Mouse (Mus musculus): ENCODE data around the gene Rin3.

DNA sequence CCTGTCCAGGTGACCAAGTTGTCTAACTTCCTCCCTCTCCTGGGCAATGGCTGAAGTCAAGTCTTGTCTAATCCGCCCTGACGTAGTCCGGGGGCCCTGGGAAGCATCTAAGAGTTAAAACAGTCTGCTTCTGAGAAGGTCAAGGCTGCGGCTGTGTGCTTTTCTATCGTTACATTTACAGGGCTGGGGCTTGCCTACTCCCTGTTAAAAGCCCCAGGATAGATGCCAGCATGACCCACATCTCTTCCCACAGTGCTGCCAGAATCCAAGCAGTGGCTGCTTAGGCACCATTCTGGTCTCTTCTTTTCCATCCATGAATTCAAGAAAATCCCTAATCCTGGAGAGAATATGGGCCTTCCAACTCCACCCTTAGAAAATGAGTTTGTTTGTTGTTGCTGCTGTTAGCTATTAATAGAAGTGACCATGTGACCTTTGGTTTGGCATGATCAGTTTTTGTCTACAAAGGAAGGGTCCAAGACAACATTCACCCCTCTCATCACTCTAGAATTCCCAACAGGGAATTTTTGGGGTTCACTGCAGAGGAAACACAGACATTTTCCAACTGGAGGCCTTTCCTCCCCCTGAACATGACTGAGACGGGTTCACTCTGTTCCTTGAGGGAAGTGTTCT is 12.0 kb upstream of the Rin3 start:
- TF ChIP-seq POLR2A (IDR thresholded peaks at IDR 0.05; ENCODE audit: borderline replicate concordance, control insufficient read depth, low read depth, low read length) (no peak), CTCF (IDR thresholded peaks at IDR 0.05; ENCODE audit: control insufficient read depth, insufficient read depth, low read length) (no peak)
